Mouse (Mus musculus) embryo, embryonic 9.5 days (tissue): Measurements from ENCODE around the gene Gm27179.
"Not testable (repeated sequence)": the region's sequence is repeated elsewhere in the genome, so short reads cannot be mapped to it uniquely, and the experiment has no call there.

Experiments used
- DNase-seq: peaks from one replicate; pipeline ENCODE4 v3.0.0-alpha.2; 2017; ENCODE audit errors: extremely low spot score

The Gm27179 gene

DNA sequence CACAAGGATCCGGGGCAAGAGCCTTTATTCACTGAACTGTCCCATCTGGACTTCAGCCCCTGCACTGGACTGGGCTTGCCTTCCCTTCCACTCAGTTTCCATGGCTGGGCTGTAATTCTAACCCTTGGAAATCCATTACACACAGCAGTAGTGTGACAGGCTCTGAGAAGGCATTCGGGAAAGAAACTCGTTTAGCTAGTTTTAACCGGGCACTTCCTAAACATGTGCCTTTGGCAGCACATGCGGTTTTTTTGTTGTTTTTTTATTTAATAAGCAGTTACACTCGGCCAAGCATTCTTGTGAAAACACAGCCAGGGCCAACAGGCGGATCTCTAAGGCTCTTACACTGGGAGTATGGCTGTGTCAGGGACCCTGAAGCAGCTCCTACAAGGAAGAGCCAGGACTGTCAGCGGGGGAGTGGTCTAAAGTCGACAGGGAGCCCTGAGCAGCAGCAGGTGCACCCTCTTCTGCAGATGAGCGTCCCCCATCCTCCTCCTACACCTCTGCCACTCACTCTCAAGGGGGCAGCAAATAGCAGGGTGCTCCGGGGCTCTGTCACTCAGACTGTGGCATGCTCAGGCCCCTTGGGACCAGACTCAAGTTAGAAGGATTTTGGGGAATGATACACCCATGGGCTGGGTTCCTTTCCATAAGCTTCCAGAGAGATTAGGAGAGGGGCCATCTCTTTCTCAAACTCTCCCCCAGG is 38.3 kb downstream of the Gm27179 start:
- not testable (repeated sequence) for DNase-seq

DNA sequence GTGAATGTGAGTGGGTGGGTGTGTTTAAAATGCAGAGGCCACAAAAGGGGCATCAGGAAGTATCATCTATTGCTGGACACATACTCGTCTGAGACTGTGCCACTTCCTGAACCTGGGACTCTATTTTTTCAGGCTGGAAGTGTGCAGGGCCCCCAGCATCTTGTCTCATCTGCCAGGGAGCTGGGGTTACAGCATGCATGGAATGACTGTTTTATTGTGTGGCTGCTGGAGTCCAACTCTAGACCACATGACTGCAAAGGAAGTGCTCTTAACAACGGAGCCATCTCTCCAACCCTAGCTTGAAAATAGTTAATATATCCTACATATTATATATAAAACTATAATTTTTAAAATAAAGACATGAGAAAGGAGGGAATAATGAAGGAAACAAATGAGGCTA is 39.0 kb downstream of the Gm27179 start:
- not testable (repeated sequence) for DNase-seq

DNA sequence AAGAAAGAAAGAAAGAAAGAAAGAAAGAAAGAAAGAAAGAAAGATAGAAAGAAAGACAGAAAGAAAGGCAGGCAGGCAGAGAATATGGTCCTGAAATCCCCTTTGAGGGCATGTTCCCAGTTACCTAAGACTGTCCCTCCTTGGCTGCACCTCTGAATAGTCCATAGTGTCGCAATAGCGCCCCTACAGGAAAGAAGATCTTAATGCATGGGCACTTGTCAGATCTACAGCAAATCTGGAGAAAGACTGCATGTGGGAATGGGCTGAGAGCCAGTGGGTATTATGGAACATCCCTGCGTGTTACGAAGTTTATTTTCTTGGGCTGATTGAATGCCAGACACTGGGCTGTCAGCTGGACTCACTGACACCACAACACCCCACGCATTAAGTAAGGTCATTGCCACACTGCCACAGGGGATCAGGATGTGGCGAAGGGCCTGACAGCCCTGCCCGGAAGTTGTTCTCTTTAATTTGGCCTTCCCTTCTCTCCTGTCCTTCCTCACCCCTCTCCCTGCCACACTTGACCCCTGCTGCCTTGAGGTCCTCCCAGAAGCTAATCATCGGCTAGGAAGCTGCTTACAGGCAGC is 42.1 kb downstream of the Gm27179 start:
- DNase-seq, result not testable (repeated sequence)

DNA sequence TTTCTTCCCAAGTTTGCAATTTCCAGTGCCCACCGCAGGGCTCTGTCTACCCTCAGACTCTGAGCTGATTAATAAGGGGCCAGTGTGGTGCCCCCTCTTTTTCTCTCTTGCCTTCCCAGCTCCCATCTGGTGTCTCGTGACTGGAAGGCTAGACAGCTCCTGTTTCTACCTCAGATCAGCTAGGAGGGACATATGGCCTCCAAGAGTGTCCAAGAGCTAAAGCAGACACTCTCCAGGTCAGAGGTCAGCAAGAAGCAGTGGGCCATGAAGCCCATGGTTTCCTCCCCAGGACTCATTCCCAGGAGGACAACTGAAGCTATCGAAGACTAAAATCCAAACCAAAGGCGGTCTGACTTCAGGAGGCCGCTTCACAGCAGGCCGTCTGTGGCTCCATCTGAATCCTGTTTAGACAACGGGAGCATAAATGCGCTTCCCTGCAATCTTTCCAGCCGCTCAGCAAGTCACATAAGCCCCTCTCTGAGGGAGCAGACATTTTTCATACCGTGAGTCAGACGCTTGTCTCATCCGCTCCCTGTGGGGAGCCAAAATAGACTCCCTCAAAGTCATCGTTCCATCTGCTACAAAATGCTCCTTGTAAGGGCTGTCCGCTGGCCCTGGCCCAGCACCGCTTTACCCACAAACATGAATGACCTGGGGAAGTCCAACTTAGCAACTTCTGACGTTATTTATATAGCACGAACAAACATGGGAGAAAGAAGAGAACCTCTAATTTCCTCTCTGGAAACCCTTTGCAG is 44.6 kb downstream of the Gm27179 start:
- not testable (repeated sequence) for DNase-seq

DNA sequence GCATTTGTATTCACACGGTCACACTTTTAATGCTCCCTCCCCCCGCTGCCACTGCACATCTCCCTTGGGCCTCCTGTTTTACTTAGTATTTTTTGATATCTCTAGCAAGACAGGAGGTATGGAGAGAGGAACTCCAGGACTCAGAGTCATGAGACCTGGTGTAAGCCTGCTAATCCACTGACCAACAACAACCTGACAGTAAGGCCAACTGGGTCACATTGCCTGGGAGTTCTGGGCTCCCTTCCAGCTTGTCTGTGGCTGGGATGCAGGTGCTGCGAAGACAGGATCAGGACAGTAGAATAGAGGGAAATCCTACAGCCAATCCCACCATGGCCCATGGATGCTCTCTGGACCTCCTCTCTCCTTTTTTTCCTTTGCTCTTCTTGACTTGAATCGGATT is 47.9 kb downstream of the Gm27179 start:
- not testable (repeated sequence) for DNase-seq
